Mouse (Mus musculus) brain, embryonic 18.5 days (tissue): Measurements from ENCODE around the gene Fbxw10.

ENCODE experiments used
- DNase-seq: peaks from one replicate; pipeline ENCODE4 v3.0.0-alpha.2; 2012; ENCODE audit warnings: low read depth, low spot score

The Fbxw10 gene

GRCm38 (mm10) chr11:62831906-62832305 is 15.0 kb upstream of the Fbxw10 start:
- DNase-seq = no peak

- no peak for DNase-seq
Measured at GRCm38 (mm10) chr11:62844562-62844961, 2.3 kb upstream of the Fbxw10 start.

- DNase-seq = no peak
Measured at GRCm38 (mm10) chr11:62845730-62846129, 1.1 kb upstream of the Fbxw10 start.

- DNase-seq = no peak
Measured at GRCm38 (mm10) chr11:62847655-62848191, 854 bp downstream of the Fbxw10 start.

GRCm38 (mm10) chr11:62848301-62848700 is 1.4 kb downstream of the Fbxw10 start:
- no peak for DNase-seq

- DNase-seq = no peak
Measured at GRCm38 (mm10) chr11:62851199-62851598, 4.3 kb downstream of the Fbxw10 start.

- DNase-seq = no peak
Measured at GRCm38 (mm10) chr11:62853334-62853733, 6.5 kb downstream of the Fbxw10 start.

GRCm38 (mm10) chr11:62865562-62865961 is 18.7 kb downstream of the Fbxw10 start:
- no peak for DNase-seq

- DNase-seq = no peak
Measured at GRCm38 (mm10) chr11:62866685-62867084, 19.8 kb downstream of the Fbxw10 start.

GRCm38 (mm10) chr11:62869201-62869600 is 22.3 kb downstream of the Fbxw10 start:
- DNase-seq = no peak

- no peak for DNase-seq
Measured at GRCm38 (mm10) chr11:62869715-62870371, 23.0 kb downstream of the Fbxw10 start.

- DNase-seq = no peak
Measured at GRCm38 (mm10) chr11:62873479-62873878, 26.6 kb downstream of the Fbxw10 start.

- DNase-seq = no peak
Measured at GRCm38 (mm10) chr11:62875696-62876095, 28.8 kb downstream of the Fbxw10 start.

GRCm38 (mm10) chr11:62876445-62876844 is 29.6 kb downstream of the Fbxw10 start:
- DNase-seq = no peak

GRCm38 (mm10) chr11:62877391-62877790 is 30.5 kb downstream of the Fbxw10 start:
- no peak for DNase-seq

GRCm38 (mm10) chr11:62878728-62879127 is 31.9 kb downstream of the Fbxw10 start:
- DNase-seq = no peak

GRCm38 (mm10) chr11:62879220-62880048 is 32.6 kb downstream of the Fbxw10 start, which contains the start of gene Tvp23b:
Tvp23b (plus strand) TSS chr11:62879455.
- DNase-seq = peak; percentile 94

GRCm38 (mm10) chr11:62883407-62883806 is 36.5 kb downstream of the Fbxw10 start:
- no peak for DNase-seq

GRCm38 (mm10) chr11:62885323-62885722 is 38.5 kb downstream of the Fbxw10 start:
- no peak for DNase-seq

GRCm38 (mm10) chr11:62890796-62891195 is 43.9 kb downstream of the Fbxw10 start:
- DNase-seq = no peak

GRCm38 (mm10) chr11:62891763-62892162 is 44.9 kb downstream of the Fbxw10 start:
- DNase-seq = no peak

GRCm38 (mm10) chr11:62901699-62902323 is 54.9 kb downstream of the Fbxw10 start:
- no peak for DNase-seq
